Mouse (Mus musculus): Measurements from ENCODE around the gene Il21r. TPM values are rescaled to one million over a fixed set of nuclear protein-coding genes. Genes with fewer than 3 reads are reported as not detected.

Il21r gene
- total and polyA plus RNA-seq, 2 experiments from 2014 or later: 0.12 TPM; not detected in 1

DNA sequence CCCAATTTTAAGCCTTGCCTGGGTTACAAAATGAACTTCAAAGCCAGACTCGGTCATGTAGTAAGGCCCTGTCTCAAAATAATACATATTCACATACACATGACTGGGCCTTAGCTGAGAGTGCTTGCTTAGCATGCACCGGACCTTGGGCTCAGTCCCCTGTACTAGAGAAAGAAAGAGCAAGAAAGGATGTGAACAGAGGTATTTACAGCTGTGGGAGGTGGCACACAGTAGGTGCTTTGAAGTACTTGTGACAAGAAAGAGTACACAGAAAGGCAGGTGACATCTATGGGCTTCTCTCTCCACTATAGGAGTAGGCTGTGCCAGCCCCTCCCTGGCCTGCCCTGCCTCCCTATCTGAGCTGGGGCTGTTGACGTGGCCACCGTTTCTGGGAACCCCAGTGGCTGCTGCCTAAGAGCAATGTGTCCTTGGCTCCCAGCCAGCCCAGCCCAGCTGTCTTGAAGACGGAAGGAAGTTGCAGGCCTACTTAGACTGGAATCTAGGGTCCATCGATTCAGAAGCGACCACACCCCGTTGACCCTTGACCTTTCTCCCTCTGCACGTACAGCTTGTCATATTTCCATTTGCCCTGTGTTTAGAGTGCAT lies 42.0 kb upstream of the Il21r start:
- H3K27me3 ChIP-seq (ENCODE audit: control insufficient read depth, insufficient read depth, low read length): no peaks in the 10 kb centered on the region
- peaks cover 5% of the 10 kb centered on the region; the same call in 1 of the 2 replicates for H3K36me3 ChIP-seq (replicated peaks; ENCODE audit: control insufficient read depth, insufficient read depth, low read length)
- no peaks in the 10 kb centered on the region for H3K9me3 ChIP-seq (replicated peaks; ENCODE audit: control insufficient read depth, low read length)
- no peak for TF ChIP-seq CTCF (IDR thresholded peaks at IDR 0.05; ENCODE audit: low read depth)
- no peak for TF ChIP-seq EP300 (IDR thresholded peaks at IDR 0.05; ENCODE audit: low read depth)
- DNase-seq (ENCODE audit: low spot score) (peak; percentile 47), ATAC-seq (ENCODE audit: insufficient read depth, low read depth) (peak; percentile 28; the same call in 1 of the 2 replicates)
- no peak overlapping the region for H3K27ac ChIP-seq (ENCODE audit: low read depth)
- H3K4me1 ChIP-seq (ENCODE audit: control insufficient read depth, insufficient read depth): peaks cover 15% of the 10 kb centered on the region
- H3K9ac ChIP-seq (replicated peaks; ENCODE audit: low read depth, low read length): no peak overlapping the region
- no peak overlapping the region for H3K4me3 ChIP-seq (ENCODE audit: low read depth, low read length)
- WGBS: 38% methylated on average over 9 of the region's 9 CpGs
- H3K4me2 ChIP-seq (ENCODE audit: low read depth, low read length): no peak overlapping the region

DNA sequence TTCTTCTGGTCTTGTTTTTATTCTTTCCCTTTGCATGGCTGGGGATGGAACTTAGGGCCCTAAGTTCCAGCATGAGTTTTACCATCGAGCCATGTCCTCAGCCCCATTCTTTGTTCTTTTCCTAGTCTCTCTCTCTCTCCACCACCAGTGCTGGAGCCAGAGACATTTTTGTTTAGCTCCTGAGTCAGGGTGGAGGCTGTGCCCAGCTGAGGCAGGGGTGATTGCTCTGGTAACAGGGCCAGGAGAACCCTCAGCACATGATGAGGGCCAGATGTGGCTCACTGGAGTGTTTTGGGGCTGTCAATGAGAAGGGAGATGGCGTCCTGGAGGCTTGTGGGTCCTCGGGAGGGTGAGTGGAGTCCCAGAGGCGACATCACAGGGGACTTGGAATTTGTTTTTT lies 40.8 kb upstream of the Il21r start:
- no peak overlapping the region for H3K4me3 ChIP-seq (ENCODE audit: low read depth, low read length)
- H3K4me1 ChIP-seq (ENCODE audit: control insufficient read depth, insufficient read depth): peaks cover 15% of the 10 kb centered on the region
- no peak overlapping the region for H3K27ac ChIP-seq (ENCODE audit: low read depth)
- H3K27me3 ChIP-seq (ENCODE audit: control insufficient read depth, insufficient read depth, low read length): no peaks in the 10 kb centered on the region
- DNase-seq (ENCODE audit: low spot score): no peak
- H3K9me3 ChIP-seq (replicated peaks; ENCODE audit: control insufficient read depth, low read length): no peaks in the 10 kb centered on the region
- no peak for TF ChIP-seq CTCF (IDR thresholded peaks at IDR 0.05; ENCODE audit: low read depth)
- TF ChIP-seq EP300 (IDR thresholded peaks at IDR 0.05; ENCODE audit: low read depth): no peak
- WGBS: 66% methylated on average over 4 of the region's 4 CpGs
- ATAC-seq (ENCODE audit: insufficient read depth, low read depth): no peak
- H3K36me3 ChIP-seq (replicated peaks; ENCODE audit: control insufficient read depth, insufficient read depth, low read length): peaks cover 5% of the 10 kb centered on the region; the same call in 1 of the 2 replicates
- no peak overlapping the region for H3K9ac ChIP-seq (replicated peaks; ENCODE audit: low read depth, low read length)
- H3K4me2 ChIP-seq (ENCODE audit: low read depth, low read length): no peak overlapping the region

DNA sequence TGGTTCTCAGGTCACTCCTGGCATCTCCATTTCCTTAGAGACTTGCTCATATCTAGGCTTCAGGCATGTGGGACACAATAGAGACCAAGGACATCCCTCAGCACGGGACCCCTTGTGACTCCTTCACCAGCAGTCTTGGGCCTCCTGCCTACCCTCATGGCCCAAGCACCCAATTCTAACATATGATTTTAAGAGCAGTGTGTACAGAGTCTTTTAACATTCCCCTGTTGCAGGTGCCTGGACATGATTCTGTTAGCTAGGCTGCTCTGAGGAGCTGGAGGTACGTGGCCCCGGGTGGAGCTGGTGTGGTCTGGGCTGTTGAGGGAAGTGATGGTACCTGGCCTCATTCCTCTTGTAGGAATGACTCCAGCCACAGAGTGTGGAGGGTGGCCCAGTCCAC lies 40.1 kb upstream of the Il21r start:
- Histone ChIP-seq H3K4me2 (ENCODE audit: low read depth, low read length) (no peak overlapping the region), H3K27ac (ENCODE audit: low read depth) (no peak overlapping the region), H3K9me3 (replicated peaks; ENCODE audit: control insufficient read depth, low read length) (no peaks in the 10 kb centered on the region), H3K27me3 (ENCODE audit: control insufficient read depth, insufficient read depth, low read length) (no peaks in the 10 kb centered on the region), H3K9ac (replicated peaks; ENCODE audit: low read depth, low read length) (no peak overlapping the region), H3K4me3 (ENCODE audit: low read depth, low read length) (no peak overlapping the region), H3K36me3 (replicated peaks; ENCODE audit: control insufficient read depth, insufficient read depth, low read length) (peaks cover 5% of the 10 kb centered on the region), H3K4me1 (ENCODE audit: control insufficient read depth, insufficient read depth) (peaks cover 15% of the 10 kb centered on the region)
- 67% methylated on average over 3 of the region's 3 CpGs for WGBS
- DNase-seq (ENCODE audit: low spot score) (no peak), ATAC-seq (ENCODE audit: insufficient read depth, low read depth) (no peak)
- no peak for TF ChIP-seq EP300 (IDR thresholded peaks at IDR 0.05; ENCODE audit: low read depth)
- TF ChIP-seq CTCF (IDR thresholded peaks at IDR 0.05; ENCODE audit: low read depth): no peak

DNA sequence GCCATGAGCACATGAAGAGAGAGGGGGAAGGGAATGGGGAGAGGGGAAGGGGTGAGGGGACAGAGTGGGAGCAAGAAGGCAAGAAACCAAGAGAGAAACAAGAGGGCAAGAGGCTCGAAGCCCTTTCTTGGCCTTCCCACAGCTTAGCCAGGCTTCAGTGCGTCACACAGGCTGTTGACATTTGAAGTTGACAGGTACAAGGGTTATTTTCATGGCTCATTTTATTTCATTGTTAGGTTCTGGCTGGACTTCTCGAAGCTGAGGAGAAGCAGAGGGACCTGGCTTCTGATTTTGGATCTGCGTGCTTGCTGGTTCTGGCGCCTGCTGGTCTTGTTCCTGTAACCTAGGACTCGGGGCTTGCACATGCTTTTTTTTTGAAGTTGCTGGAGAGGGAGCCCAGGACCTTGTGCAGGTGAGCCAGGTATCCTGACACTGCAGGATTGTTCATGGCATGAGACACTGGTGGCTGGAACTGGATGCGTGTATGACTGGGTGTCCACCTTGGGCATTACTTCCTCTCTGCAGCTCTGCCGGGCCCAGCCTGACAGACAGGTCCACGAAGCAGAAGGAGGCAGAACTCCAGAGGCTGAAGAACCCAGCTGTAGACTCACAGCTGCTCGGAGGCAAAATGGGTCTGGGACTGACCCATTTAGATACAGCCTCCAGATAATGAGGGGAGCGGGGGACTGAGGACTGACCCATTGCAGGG lies 38.8 kb upstream of the Il21r start:
- H3K4me2 ChIP-seq (ENCODE audit: low read depth, low read length): no peak overlapping the region
- no peak overlapping the region for H3K27ac ChIP-seq (ENCODE audit: low read depth)
- no peaks in the 10 kb centered on the region for H3K9me3 ChIP-seq (replicated peaks; ENCODE audit: control insufficient read depth, low read length)
- peaks cover 15% of the 10 kb centered on the region for H3K36me3 ChIP-seq (replicated peaks; ENCODE audit: control insufficient read depth, insufficient read depth, low read length)
- TF ChIP-seq EP300 (IDR thresholded peaks at IDR 0.05; ENCODE audit: low read depth): no peak
- no peak for TF ChIP-seq CTCF (IDR thresholded peaks at IDR 0.05; ENCODE audit: low read depth)
- peaks cover 8% of the 10 kb centered on the region for H3K4me1 ChIP-seq (ENCODE audit: control insufficient read depth, insufficient read depth)
- no peak for ATAC-seq (ENCODE audit: insufficient read depth, low read depth)
- H3K9ac ChIP-seq (replicated peaks; ENCODE audit: low read depth, low read length): no peak overlapping the region
- no peaks in the 10 kb centered on the region for H3K27me3 ChIP-seq (ENCODE audit: control insufficient read depth, insufficient read depth, low read length)
- no peak overlapping the region for H3K4me3 ChIP-seq (ENCODE audit: low read depth, low read length)
- no peak for DNase-seq (ENCODE audit: low spot score)
- 67% methylated on average over 11 of the region's 11 CpGs for WGBS

DNA sequence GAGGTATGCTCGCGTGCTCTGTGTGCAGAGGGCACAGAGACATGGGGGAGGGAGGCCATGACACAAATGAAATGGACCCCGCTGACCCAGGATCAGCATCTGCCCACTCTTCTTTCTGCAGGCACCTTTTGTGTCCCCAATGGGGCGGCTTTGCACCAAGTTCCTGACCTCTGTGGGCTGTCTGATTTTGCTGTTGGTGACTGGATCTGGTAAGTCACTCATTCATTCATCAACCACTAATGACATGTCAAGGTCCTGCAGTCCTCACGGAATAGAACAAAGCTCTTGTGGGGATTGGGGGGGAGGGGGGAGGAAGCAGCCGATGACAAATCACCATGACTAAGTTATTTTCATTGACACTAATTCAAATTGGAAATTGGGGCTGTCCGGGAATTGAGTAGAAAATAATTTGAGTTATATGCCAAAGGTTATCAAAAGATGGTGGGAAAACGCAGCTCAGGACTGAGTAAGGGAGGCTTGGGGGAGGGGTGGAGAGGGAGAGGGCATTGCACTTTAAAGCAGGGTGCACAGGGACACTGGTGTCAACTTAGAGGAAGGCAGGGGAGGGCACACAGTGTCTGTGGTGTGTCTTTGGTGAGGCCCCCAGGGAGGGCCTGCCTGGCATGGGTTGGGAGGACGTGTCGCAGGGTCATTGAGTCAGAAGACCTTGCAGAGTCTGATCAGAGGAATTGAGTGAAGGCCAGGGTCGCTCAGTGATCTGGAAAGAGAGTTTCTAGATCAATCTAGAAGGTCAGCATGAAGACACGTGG lies 37.5 kb upstream of the Il21r start:
- H3K4me3 ChIP-seq (ENCODE audit: low read depth, low read length): no peak overlapping the region
- H3K27ac ChIP-seq (ENCODE audit: low read depth): peak overlapping the region; percentile 20; the same call in 1 of the 2 replicates
- H3K9me3 ChIP-seq (replicated peaks; ENCODE audit: control insufficient read depth, low read length): no peaks in the 10 kb centered on the region
- no peak for TF ChIP-seq EP300 (IDR thresholded peaks at IDR 0.05; ENCODE audit: low read depth)
- no peak for TF ChIP-seq CTCF (IDR thresholded peaks at IDR 0.05; ENCODE audit: low read depth)
- DNase-seq (ENCODE audit: low spot score) (no peak), ATAC-seq (ENCODE audit: insufficient read depth, low read depth) (no peak)
- H3K4me2 ChIP-seq (ENCODE audit: low read depth, low read length): no peak overlapping the region
- H3K27me3 ChIP-seq (ENCODE audit: control insufficient read depth, insufficient read depth, low read length): no peaks in the 10 kb centered on the region
- peaks cover 8% of the 10 kb centered on the region for H3K4me1 ChIP-seq (ENCODE audit: control insufficient read depth, insufficient read depth)
- no peak overlapping the region for H3K9ac ChIP-seq (replicated peaks; ENCODE audit: low read depth, low read length)
- H3K36me3 ChIP-seq (replicated peaks; ENCODE audit: control insufficient read depth, insufficient read depth, low read length): peaks cover 25% of the 10 kb centered on the region
- WGBS: 78% methylated on average over 12 of the region's 12 CpGs
